Mouse (Mus musculus): ENCODE measurements around the gene Serpine1.
"Not testable (repeated sequence)": the region's sequence is repeated elsewhere in the genome, so short reads cannot be mapped to it uniquely, and the experiment has no call there.

Gene Serpine1

DNA sequence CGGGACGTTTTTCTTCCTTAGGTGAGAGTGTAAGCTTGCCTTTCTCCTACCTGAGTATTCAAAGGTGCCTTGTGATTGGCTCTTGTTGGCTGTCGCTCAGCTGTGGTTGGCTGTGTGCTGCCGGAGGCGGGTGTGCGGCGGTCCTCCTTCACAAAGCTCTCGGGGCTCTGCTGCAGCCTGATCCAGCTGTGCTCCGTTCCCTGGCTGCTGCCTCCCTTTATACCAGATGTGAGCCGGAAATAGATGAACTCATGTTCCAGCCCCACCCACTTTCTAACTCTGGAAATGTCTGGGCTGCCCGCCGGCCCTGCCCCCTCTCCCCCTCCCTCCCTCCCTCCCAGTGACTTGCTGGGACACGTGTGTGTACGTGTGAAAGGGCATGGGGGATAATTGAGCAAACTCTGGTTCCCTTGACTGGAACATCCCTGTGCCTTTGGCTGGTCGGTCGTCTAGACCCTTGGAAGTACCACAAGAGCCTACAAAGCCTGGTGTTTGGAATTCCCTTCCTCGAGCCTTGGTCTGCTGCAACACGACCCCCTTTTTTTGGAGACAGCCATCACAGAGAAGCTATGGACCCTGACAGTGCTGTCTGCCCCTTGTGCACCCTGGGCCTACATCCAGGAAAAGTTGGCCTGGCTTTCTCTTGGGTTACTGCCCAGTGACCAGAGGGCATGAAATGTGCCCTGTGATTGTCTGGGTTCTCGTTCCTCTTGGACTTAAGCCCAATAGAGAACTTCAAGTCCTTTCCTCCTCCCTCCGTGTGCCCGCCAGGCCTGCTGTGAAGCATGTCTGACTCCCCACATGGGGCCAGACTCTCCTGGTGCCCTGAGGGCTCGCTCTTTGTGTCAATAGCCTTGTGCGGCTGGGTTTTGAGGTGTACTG lies at the start of gene Serpine1:
Serpine1 (minus strand) TSS at position 190 of the 882 bp plus-strand sequence.
- DNase-seq = peak; percentile 86 to 90

DNA sequence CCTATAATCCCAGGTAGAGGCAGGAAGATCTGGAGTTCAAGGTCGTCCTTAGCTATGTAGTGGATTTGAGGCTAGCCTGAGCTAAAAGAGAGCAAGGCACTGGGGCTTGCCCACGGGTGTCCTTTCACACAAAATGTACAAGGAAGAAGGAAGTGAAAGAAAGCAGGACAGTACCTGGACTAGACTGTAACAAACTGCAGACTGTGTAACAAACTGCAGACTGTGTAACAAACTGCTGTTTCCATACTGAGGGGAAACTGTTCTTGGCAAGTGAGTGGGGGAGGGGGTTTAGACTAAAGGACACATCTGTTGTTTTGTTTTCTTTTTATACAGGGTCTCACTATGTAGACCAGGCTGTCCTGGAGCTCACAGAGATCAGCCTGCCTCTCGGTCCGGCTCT lies 49.2 kb upstream of the Serpine1 start:
- no peak for DNase-seq

DNA sequence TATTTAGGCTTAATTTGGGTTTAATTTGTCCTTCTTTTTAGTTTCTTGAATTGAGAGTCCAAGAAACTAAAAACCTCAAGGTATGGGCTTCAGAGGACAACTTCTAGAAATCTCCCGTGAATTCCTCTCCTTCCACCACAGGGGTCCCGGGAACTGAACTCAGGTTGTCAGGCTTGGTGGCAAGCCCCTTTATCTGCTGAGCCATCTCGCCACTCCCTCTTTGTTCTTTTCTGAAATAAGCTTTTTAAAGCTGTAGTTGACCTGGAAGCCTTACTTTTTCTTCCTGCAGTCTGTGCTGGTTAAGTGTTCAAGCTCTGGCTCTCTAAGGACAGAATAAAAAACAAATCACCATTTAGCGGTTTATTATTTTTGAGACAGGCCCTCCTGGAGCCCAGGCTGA lies 46.8 kb upstream of the Serpine1 start:
- no peak for DNase-seq

DNA sequence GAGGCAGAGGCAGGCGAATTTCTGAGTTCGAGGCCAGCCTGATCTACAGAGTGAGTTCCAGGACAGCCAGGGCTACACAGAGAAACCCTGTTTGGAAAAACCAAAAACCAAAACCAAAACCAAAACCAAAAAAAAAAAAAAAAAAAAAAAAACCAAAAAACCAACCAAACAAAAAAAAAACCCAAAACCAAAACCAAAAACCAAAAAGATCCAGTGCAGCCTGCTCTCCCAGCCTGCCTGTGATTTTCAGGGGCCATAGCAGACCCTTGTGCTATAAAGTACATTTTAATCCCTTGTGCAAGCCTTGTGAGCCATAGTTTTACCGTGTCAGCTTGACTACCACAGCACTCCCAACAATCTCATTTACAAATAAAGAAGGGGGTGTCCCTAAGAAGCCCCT lies 45.9 kb upstream of the Serpine1 start:
- DNase-seq = not testable (repeated sequence)

DNA sequence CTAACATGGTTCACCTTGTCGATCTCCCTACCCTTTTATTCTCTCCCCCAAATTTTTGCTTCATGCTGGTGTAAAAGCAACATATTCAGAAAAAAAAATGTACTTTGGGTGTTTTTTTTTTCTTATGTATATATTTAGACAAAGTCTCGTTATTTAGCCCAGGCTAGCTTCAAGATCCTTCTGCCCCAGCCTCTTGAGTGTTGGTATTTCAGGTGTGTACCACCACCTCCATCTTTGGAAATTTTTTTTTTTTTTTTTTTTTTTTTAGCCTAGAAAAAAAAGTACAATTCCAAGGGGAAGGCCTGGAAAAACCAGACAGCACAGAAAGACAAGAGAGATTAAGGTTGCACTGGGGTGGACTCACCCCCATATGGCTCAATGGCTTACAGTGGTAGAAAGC lies 44.9 kb upstream of the Serpine1 start:
- DNase-seq = no peak

DNA sequence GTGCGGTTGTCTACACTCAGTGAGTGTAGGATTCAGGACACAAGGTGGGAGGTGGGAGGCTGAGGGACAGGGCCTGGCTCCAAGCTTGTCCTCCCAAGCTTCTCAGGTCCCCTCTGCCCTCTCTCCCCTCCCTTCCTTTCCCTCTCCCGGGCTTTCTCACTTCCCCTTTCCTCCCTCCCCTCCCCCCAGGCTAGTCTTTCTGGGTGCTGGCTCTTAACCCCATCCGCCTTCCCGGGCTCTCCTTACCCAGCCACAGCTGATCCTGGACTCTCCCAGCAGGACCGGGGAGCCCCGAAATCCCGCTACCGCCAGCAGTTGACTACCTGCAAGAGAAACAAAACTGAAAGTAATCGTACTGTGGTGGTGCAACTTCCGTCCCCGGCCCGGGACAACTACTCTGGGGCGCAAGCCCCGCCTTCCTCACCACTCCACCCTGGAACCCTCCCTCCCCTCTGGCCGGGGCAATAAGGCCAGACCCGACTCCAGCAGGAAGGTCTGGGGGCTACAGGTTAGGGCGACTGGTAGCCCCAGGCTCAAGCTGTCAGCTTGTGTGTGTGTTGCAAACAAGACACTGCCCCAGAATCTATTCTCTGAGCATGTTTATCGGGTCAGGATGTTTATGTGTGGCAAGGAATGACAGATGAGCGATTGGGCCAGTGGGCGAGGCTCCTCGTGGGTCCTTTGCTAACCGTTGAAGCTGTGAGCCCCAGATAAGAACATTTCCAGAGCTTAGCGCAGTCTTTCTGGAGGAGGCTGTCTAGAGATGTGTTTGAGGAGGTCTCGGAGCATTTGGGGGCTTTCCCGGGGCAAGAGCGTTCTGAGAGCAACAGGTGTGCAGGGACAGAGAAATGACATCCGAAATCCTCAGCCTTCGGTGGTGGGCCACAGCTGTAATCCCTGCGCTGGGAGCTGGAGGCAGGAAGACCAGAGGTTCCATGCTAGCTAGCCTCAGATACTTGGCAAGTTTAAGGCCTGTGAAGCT lies 44.1 kb upstream of the Serpine1 start, which contains the start of gene Trim56:
Trim56 (minus strand) TSS at position 344 of the 982 bp plus-strand sequence.
- DNase-seq = peak; percentile 90 to 92

DNA sequence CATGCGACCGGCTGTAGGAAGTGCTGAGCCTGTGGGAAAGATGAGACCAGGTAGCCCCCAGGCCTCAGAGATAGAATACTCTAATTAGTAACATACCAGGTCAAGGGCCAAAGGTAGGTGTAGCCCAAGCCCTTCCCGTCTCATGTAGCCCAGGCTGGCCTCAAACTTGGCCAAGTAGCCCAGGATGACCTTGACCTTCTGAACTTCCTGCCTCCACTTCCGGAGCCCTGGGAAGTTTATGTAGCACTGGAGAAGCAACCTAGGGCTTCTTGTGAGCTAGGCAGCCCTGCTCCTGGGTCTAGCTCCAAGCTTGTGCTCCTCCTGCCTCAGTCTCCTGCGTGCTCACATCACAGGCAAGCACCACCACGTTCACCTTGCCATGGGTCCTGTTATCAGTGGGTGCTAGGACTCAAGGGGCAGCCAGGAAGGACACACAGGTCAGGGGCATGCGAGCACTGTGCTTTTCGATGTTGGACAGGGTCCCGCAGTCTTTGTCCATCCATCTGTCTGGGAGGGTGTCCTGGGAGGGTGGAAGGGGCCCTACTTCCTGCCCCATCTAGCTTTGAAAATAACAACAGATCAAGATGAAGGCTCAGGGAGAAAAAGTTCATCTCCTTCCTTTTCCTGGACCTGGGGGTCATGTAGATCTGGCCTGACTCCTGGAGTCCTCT lies 43.0 kb upstream of the Serpine1 start:
- DNase-seq = no peak

DNA sequence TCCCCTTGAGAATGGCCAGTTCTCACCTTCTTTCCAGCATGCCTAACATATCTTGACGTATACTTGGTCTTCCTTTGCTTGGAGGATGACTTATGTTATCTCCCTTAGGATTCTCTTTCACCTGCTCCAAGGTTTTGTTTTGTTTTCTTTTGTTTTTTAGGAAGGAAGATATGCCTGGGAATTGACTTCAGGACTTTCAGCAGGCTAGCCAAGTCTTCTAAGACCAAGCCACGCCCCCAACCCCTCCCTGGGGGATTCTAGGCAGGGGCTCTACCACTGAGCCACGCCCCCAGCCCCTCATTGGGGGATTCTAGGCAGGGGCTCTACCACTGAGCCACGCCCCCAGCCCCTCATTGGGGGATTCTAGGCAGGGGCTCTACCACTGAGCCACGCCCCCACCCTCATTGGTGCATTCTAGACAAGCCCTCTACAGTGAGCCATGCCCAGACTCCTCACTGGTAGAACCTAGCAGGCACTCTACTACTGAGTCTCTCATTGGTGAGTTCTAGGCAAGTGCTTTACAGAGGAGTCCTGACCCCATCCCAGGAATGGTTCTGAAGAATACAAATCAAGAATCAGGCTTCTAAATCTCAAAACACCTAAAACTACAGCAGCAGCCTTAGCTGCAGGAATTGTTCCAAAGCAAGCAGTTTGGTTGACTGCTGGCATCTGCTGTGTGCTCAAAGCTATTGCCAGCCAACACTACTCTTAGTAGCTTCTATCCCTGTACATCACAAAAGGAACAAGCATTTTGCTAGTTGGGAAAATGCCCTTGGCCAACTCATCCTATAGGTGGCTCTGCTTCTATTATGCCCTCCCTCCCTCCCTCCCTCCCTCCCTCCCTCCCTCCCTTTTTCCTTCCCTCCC lies 39.7 kb upstream of the Serpine1 start:
- no peak for DNase-seq

DNA sequence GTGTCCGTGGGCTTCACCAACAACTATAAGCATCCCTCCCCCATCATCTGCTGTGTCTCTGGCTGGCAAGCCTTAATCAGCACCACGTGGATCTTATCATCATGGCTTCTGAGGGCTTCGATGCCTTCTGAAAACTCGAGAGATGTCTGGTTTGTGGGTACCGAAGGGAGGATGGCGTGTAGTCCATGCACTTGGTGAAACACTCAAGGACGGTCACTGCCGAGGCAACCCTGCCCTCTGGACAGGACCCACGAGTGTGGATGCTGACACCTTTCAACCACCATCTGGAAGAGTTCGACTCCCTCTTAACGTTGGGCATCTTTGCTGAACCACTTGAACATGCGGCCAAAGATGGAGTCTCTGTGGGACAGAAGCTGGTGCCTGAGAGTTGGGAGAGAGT lies 38.8 kb upstream of the Serpine1 start:
- no peak for DNase-seq

DNA sequence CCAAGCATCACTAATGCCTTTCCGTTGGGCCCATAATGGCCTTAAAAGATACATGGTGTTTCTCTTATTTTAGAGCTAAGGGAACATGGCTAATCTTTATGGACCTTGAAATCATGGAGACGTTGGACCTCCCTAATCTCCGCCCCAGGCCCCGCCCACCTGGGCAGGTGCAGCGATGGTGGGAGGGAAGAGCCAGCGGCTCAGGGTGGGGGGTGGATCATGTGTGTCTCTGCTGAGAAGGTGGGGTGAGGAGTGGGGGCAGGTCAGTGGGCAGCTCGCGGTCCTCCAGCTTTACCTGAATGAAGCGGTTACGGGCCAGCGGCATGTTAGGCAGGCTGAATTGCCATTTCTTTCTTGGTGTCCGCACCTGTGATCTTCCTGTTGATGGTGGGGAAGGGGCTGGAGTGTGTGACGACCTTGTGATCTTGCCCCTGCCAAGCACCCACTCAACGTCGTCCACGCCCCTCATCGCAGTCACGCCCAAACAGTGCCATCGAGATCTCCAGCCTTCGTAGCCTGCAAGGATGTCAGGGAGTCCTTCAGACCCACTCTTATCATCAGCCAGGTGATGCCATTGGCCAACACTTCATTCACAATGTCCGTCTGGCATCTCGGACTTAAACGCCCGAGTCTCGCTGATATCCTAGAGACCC lies 38.0 kb upstream of the Serpine1 start:
- DNase-seq = no peak

DNA sequence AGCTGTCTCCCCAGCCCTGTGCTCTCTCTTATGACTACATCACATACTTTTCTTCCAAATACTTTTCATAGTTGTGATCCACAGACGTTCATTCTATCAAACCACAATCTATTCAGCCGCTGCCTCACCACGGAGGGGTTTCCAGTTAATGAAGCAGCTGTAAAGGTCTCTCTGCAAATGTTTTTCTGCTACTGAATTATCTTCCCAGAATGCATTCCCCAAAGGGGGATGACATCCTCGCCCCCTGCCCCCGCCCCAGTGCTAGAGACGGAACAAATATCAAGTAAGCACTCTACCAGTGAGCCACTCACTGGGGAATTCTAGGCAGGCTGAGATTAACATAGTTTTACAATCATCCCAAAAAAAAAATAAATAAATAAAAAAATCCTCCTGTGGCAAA lies 36.0 kb upstream of the Serpine1 start:
- no peak for DNase-seq

DNA sequence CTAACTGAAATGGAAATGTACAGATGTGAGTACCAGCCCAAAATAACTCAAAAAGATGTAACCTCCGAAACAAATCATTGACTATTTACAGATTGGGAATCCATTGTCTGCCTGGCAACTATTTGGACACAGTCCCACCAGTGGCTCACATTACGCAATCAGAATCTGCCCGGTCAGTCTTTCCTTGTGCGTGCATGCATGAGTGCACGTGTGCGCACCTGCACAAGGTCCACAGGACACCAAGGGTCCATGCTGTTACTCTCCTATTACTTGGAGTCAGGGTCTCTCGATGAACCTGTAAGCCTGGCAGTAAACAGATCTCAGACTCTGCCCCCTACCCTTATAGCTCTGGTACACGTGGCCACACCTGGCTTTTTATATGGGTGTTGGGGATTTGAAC lies 35.6 kb upstream of the Serpine1 start:
- DNase-seq = no peak

DNA sequence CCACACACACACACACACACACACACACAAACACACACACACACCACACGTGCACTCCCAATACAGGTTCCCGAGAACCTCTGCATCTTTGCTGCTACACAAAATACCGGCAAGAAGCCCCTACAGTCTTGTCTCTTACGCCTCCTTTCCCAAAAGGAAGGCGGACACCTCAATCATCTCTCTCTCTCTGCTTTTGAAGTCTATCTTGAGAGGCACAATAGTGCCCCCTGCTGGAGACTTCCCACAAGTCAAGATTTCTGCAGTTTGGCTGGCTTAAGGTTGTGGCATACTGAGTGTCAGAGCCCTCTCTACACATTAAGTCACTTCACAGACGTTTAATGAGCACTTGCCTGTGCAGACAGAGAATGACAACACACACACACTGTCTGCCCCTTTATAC lies 35.0 kb upstream of the Serpine1 start:
- DNase-seq = peak; percentile 76 to 84

DNA sequence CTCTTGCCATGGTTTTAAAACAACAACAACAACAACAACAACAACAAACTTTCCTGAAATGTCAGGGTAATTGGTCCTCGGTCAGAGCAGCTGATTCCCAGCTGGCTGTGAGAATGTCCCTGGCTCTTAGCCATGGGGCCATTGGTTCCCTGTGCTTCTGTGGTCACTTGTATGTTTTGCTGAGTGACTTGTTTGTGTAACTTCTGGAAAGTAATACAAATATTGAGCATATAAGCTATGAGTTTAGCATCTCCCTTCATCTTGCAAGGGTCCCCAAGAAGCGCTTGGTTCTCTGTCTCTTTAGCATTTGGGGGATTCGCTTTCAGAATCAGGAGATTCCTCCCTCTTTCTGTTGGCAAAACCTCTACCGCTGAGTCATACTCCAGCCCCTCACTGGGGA lies 34.4 kb upstream of the Serpine1 start:
- DNase-seq = no peak

DNA sequence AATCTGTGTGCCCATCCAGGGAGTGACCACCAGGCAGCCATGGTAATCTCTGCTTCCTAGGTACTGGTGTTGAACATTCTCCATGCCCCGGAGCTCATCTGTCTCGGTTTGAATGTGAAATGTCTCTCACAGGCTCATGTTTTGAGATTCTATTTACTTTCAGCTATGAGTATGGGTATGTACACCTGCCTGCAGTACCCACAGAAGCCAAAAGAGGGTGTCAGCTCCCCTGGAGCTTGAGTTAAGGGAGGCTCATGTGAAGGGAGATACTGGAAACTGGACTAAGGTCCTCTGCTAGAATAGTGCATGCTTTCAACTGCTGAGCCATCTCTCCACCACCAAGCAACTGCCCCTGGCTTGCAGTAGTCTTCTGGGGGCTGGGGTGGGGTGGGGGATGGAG lies 31.9 kb upstream of the Serpine1 start:
- DNase-seq = no peak

DNA sequence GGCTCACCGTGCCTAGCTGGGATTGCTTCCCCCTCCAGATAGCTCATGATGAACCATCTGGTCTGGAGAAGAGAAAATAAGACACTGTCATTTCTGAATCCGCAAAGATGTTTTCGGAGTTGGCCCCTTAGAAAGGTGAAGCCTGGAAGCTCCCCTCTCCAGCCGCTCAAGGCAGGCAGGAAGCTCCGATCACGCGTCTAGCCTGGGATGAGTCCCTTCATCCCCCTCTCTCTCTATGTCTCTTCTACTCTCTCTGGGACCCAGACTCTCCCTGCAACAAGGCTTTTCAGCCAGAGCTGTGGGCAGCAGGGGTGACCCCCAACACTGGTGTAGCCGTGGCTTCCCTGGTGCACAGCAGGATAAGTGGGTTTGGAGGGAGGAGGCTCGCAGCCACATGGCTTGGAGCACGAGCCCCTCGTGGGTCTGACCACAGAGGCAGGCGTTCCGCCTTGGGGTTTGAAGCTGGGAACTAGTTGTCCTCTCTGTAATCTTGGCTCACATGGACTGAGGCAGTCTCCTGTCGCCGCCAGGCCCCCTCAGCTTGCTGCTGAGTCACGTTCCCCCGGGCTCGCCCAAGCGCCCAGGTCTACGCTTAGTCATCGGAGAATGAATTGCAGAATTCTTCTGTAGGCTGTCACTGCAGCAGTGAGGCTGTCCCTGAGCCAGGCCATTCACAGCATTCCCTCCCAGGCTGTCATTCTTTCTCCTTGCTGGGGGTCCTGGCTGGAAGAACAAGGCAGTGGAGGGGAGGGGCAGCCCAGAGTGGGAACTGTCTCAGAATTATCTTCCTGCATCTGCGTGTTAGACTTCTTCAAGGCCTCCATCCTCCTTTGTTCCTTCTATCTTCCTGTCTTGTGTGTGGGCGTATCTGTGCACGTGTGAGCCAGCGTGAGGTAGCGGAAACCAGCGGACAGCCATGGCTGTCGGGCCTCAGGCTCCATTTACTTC lies 30.8 kb upstream of the Serpine1 start:
- peak; percentile 30 to 45 for DNase-seq

DNA sequence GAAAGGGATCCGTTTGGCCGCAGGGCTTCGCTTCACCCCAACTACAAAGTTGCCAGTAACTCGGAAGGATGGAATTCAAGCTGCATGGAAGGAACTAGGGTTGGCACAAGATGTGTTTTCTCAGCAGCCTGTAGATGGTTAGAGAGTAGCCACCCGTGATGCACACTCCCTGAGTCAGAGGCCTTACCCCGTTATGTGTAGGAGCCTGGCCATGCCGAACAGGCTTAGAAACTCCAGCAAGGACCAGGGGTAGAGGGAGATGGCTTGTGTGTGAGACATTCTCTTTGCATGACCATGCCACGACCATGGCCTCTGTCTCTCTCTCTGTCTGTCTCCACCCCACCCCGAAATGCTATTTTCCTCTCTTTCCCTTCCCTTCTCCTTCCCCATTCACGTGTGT lies 30.0 kb upstream of the Serpine1 start:
- no peak for DNase-seq

DNA sequence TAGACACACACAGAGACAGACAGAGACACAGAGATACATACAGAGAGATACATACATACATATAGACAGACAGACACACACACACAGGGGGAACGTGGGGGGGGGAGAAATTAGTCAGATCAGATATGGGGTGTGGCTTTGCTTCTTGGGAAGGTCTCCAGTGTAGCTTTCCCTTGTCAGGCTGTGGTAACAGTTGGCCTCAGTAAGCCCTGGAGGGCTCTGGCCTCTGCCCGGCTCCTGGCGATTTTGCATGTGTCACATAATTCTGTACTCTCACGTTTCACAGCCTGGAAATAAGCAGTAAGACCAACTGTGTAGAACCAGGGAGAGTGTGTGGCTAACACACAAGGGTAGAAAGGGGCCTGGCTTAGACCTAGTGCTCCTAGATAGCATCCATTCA lies 28.6 kb upstream of the Serpine1 start:
- no peak for DNase-seq

DNA sequence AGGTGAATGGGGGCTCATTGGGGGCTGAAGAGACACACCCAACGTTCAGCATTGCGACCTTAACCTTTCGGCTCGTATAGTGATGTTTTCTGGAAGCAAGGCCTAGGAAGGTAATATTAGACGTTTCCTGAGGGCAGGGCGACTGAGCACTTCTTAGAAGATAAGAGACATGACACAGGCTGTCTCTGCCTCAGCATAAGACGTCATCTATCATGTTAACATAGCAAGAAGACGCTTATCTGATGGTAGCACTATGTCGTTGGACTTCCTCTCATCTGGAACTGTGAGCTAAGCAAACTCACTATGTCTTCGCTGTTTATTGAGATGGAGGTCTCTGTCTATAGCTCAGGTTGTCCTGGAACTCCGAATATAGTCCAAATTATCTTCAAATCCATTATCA lies 26.4 kb upstream of the Serpine1 start:
- DNase-seq = no peak

DNA sequence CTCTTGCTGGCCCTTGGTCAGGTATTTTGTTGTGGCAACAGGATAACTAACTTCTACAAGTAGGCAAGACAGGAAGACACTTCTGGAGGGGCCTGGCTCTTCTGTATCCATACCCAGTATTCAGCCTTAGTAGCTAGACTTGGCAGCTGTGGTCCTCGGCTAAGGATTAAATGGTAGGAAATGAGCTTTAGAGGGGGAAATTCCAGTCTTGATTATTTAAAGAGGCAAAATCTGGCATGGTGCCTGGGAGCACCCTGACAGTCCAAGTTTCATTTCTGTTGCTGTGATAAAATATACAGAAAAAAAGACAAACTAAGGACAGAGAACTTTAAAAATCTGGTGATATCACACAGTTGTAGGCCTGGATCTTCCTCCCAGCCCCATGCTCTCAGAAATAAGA lies 24.0 kb upstream of the Serpine1 start:
- peak; percentile 47 to 60 for DNase-seq

Data from lung, adult 18-20 months (tissue).